Mouse (Mus musculus) T-helper 17 cell (primary cell): ENCODE measurements at regions not wholly inside any gene's neighbourhood (a gene's known extent, or its start where the extent isn't known, plus 50 kb on each side); places are given as distances from the start of the nearest gene placed in this dataset.

Source experiments
- in situ Hi-C, 2 experiments: fragments of 300-600 bp; cut with MboI, MseI; formaldehyde crosslinking; loops; 1 replicate in 1 of 2; 2 replicates in 1 of 2; pipeline ENCODE4 v1.15.1; 2025; ENCODE audit warnings: high pct_unique_total_duplicates in 2 of 2

- in situ Hi-C loops: loop anchor here (10.0 kb wide), 2 partner anchors 115 to 265 kb away; no protein-coding TSS in a partner anchor
Observed at GRCm38 (mm10) chr1:85339821-85340220, 69.5 kb upstream of the C130026I21Rik start.
